Mouse (Mus musculus): Measurements from ENCODE around the gene Nop10. TPM values are rescaled to one million over a fixed set of nuclear protein-coding genes. Genes with fewer than 3 reads are reported as not detected.
"Not testable (repeated sequence)": the region's sequence is repeated elsewhere in the genome, so short reads cannot be mapped to it uniquely, and the experiment has no call there.

The Nop10 gene
- total RNA-seq, 2 experiments from 2014 or later, result 57.7 to 59.7 TPM

DNA sequence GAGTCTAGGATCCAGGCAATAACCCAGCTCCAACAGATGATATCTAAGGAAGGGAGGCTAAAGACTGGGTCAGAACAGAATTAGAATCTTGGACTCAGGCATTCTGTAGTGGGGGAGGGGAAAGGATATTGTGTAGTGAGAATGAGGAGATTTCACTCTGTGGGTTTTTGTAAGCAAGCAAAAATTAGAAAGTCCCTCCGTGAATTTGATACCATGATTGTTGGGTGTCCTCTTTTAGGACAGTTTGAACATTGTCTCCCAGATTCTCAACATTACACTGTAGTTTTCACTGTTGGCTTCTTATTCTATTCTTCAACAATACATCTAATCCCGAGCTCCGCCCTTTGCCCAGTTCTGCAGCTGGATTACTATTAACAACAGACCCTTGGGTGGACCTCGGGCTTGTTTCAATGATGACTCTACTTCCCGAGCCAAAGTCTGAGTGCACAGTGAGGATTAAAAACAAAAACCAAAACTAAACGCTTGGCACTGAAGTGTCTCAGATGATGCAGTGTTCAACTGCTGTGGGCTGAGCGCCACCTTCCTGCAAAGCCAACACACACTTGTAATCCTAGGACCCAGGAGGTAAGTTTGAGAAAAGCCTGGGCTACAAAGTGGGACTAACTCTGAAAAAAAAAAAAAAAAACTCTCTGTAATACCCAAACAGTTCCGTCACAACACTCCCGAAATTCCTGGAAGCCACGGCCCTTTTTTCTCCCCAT lies 2.3 kb upstream of the Nop10 start, which contains the start of gene Nutm1:
Gene Nutm1, minus strand, starts transcription at position 51 of the 722 bp plus-strand sequence.
- DNase-seq, result peak; percentile 38

DNA sequence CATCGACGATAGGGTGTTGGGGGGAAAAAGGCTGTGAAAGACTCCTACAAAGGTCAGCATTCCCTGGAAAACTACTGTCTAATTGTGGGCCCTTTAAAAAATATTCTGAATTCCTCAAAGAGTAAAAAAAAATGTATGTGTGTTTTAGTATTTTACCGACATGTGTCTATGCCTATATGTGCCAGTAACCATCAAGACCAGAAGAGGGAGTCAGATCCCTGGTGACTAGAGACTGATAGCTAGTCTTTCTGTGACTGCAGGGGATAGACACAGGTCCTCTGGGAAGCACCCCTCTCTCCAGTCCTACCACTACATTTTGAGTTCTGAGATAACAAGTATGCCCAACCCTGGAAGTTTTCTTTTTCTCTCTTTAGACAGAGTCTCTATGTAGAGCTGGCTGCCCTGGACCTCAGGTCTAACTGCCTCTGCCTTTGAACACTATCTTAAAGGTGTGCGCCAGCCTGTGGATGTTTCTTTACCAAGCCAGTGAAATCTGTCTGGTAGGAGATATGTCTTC lies 1.1 kb downstream of the Nop10 start:
- DNase-seq, result no peak
- intact Hi-C loops (cut with DNase I; ENCODE audit: low total_unique reads), result loop anchor here (10.0 kb wide), 1 partner anchor 72 kb away; no protein-coding TSS in a partner anchor

More for the DNA sequence above, 2.3 kb upstream of the Nop10 start, which contains the start of gene Nutm1:
- intact Hi-C loops (cut with DNase I; ENCODE audit: low total_unique reads), result no loop called here

DNA sequence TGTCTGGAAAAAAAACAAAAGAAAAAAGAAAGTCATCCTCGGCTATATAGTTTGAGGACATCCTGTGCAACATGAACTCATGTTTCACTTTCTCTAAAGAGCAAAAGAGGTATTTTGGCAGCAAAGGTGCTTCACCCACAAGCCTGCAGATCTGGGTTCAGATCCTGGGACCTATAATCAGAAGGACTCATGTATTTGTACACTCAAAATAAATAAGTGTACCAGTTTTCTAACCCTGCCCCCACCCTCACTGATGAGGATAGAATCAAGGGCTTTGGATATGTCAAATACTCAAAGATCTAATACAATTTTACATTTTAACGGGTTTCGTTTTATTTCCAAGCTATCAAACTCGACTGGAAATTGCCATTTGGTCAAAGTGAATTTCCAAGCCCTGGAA lies 2.6 kb downstream of the Nop10 start:
- intact Hi-C loops (cut with DNase I; ENCODE audit: low total_unique reads), result loop anchor here (10.0 kb wide), 1 partner anchor 70 kb away; no protein-coding TSS in a partner anchor
- no peak for DNase-seq

DNA sequence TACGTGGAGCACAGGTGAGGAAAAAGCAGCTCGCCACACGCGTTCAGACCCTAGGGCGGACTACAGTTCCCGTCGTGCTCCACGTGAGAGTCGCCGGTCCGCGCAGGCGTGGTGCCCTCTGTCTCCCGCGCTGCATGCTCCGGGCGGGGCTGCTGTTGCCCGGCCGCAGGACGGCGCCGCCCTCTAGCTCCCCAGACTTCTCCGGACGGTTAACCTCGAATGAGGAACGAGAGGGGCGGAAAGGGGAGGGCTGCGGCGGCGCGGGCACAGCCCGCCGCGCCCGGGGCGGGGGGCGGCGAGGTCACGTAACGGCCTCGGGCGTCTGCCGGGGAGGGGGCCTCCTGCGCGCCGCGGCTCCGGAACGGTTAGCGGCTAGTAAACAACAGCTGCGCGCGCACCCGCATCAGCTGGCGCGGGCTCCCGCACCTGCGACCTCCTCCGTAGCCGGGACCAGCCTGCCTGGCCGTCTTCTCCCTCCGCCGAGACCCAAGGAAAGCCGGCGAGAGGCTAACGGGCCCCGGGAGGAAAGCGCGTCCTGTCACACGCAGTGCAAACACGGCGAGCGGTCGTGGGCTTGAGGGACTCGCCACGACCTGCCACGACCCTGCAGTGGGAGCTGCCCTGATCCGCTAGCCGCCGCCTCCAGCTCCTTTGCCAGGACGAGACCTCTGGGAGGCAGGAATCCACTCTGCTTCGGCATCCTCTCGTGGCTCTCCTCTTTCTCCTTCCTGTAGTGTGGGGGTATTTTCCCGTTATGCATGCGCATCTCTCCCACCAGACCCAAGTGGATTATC lies 3.9 kb downstream of the Nop10 start, which contains the start of gene Slc12a6:
Gene Slc12a6, plus strand, starts transcription at position 378 of the 794 bp plus-strand sequence.
- peak; percentile 95 for DNase-seq
- intact Hi-C loops (cut with DNase I; ENCODE audit: low total_unique reads), result loop anchor here (10.0 kb wide), 1 partner anchor 69 kb away; no protein-coding TSS in a partner anchor

GRCm38 (mm10) chr2:112266242-112266592 lies 4.5 kb downstream of the Nop10 start, which contains the start of gene Gm21985:
Gene Gm21985 (plus strand): TSS chr2:112266314.
- intact Hi-C loops (cut with DNase I; ENCODE audit: low total_unique reads), result loop anchor here (10.0 kb wide), 1 partner anchor 69 kb away; no protein-coding TSS in a partner anchor
- peak; percentile 80 for DNase-seq

GRCm38 (mm10) chr2:112266780-112267179 lies 5.1 kb downstream of the Nop10 start:
- intact Hi-C loops (cut with DNase I; ENCODE audit: low total_unique reads), result loop anchor here (10.0 kb wide), 1 partner anchor 68 kb away; no protein-coding TSS in a partner anchor
- DNase-seq, result peak; percentile 24

DNA sequence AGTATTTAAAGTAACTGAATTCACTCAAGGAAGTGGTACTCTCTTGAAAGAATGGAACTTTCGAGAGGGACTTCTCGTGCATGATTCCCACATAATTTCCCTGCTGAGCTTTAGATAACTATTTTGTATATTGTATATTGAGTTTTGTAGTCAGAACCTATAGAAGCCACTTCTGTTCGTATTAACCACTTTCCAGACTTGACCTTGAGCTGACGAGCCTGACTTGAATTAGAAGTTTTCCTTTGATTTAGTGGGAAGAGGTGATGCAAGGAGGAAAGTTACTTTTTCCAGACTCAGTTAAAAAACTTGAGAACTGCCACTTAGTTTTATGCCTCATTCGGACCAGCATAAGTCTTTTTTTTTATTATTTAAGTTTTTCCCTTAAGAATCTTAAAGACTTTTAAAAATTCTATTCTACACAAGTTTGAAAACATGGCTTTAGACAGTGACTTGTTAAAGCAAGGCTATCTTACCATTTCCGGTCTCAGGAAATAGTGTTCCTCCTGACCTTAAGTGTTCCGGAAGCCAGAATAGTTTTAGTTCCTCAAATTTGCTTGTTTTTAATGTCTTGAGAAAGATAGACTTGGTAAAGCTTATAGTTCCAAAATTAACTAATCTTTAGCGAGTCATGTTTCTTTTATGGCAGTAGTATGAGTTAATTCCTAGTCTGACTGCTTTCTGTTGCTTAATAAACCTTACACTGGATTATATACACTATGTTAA lies 6.0 kb downstream of the Nop10 start:
- no peak for DNase-seq
- intact Hi-C loops (cut with DNase I; ENCODE audit: low total_unique reads), result loop anchor here (10.0 kb wide), 1 partner anchor 67 kb away; no protein-coding TSS in a partner anchor

- intact Hi-C loops (cut with DNase I; ENCODE audit: low total_unique reads), result no loop called here
- no peak for DNase-seq
Observed at GRCm38 (mm10) chr2:112270011-112270410, 8.3 kb downstream of the Nop10 start.

GRCm38 (mm10) chr2:112272909-112273308 lies 11.2 kb downstream of the Nop10 start:
- intact Hi-C loops (cut with DNase I; ENCODE audit: low total_unique reads), result no loop called here
- DNase-seq, result no peak

DNA sequence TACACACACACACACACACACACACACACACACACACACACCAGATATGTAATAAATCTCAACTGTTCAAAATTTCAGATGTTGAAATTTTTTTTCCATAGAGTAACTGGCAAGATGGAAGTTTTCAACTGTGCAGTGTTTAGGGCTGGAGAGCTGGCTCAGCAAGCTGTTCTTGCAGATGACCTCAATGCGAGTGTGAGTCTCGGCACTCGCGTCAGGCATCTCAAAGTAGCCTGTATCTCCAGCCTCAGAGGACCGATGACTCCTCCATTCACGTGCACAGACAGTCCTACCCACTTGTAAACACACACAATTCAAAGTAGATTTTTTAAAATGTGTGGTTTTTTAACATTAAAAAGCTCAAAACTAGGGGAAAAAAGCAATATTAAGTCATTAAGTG lies 11.7 kb downstream of the Nop10 start:
- no peak for DNase-seq
- intact Hi-C loops (cut with DNase I; ENCODE audit: low total_unique reads), result no loop called here

GRCm38 (mm10) chr2:112276870-112277269 lies 15.1 kb downstream of the Nop10 start:
- no peak for DNase-seq
- intact Hi-C loops (cut with DNase I; ENCODE audit: low total_unique reads), result no loop called here

- no peak for DNase-seq
- intact Hi-C loops (cut with DNase I; ENCODE audit: low total_unique reads), result no loop called here
Observed at GRCm38 (mm10) chr2:112282846-112283245, 21.1 kb downstream of the Nop10 start.

DNA sequence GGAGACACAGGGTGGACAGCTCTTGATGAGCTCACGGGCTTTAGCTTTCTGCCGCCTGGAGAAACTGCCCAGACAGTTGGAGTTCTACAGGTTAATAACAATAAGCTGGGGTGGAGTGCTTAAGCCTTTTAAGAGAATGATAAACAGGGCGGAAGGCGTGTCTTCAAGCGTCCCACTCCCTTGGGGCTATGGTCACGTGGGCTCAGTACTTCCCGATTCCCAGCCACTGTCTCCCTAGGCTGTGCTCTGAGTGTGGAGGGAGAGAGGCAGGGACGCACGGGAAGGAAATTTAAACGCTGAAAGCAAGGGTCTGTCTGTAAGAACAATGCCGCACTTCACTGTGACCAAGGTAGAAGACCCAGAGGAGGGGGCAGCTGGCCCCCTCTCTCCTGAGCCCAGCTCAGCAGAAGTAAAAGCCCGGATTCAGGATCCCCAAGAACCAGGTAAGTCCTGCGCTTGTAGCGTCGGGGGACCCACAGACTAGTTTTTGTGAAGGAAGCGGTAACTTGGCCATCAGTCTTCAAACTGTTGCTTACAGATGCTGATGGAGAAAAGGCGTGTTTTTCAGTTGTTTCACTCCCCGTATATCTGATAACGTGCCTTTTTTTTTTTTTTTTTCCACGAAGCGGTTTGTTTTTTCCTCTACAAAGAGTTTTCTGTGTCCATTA lies 22.8 kb downstream of the Nop10 start:
- intact Hi-C loops (cut with DNase I; ENCODE audit: low total_unique reads), result no loop called here
- DNase-seq, result peak; percentile 45

GRCm38 (mm10) chr2:112285031-112285390 lies 23.3 kb downstream of the Nop10 start:
- no peak for DNase-seq
- intact Hi-C loops (cut with DNase I; ENCODE audit: low total_unique reads), result no loop called here

DNA sequence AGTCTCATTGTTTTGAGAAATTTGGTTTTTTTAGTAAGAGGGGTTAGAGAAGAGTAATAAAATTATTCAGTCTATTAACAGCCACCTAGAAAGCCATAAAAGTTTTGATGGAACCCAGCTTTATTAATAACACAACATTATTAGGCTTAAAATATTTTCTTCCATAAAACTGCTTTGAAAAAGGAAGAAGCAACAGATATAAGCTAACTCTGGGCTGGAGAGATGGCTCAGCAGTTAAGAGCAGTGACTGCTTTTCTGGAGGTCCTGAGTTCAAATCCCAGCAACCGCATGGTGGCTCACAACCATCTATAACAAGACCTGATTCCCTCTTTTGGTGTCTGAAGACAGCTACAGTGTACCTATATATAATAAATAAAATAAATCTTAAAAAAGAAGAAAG lies 24.3 kb downstream of the Nop10 start:
- DNase-seq; intact Hi-C loops (cut with DNase I; ENCODE audit: low total_unique reads): not testable (repeated sequence)

DNA sequence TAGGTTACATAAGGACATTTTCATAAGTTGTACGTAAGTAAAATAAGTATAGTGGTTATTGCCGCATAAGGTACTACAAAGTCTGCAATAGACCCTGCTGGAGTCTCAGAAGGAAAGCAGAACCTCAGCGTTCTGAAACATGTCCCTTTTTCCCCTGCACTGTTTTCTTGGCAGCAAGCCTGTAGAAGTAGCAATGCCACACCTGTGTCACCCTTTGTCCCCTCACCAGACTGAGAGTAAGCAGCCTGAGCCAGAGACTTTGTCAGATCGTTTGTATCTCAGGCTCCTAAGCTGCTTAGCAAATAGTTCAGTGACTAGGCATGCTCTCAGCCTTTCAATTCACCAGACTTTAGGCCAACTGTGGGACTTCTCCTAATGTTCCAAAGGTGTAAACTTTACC lies 25.3 kb downstream of the Nop10 start:
- intact Hi-C loops (cut with DNase I; ENCODE audit: low total_unique reads), result no loop called here
- no peak for DNase-seq

DNA sequence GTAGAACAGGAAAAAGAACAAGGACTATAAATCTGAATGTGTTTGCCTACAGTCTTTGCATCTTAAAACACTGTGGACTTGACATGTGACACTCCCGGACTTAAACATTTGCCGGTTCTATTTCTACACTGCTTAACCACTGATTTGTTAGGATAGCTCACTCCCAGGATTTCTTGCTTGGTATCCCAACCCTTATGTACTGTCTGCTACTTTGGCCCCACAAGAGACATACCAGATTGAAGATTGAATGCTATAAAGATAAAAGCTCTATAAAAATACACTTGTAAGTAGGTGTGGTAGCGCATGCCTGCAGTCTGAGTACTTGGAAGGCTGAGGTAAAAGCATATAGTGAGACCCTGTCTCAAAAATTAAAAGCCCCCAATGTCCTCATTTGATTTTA lies 27.8 kb downstream of the Nop10 start:
- intact Hi-C loops (cut with DNase I; ENCODE audit: low total_unique reads), result no loop called here
- DNase-seq, result no peak

DNA sequence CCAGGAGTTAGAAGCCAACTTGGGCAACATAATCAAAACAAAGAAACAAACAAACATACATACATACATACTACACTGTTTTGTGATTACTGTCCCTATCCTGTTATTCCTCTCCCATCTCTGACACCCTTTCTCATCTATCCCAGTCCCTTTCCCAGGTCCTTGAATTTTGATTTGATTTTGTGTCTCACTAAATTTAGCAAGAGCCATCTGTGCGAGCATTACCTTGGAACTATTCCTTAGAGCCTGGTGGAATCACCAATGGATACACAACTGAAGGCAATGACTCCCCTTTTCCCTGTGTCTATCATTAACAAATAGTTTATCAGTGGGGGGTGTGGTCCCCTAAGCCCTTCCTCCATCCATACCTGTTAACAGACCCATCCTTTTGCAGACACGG lies 31.1 kb downstream of the Nop10 start:
- intact Hi-C loops (cut with DNase I; ENCODE audit: low total_unique reads), result no loop called here
- no peak for DNase-seq

GRCm38 (mm10) chr2:112296211-112296610 lies 34.5 kb downstream of the Nop10 start:
- no peak for DNase-seq
- intact Hi-C loops (cut with DNase I; ENCODE audit: low total_unique reads), result no loop called here
